Mouse (Mus musculus) embryonic stem cell, embryonic (primary cell): ENCODE measurements around the gene Usp19.

Source experiments
- CTCF ChIA-PET, 4 experiments: fragments of 300-600 bp in 2 of 4; fragments of 350-600 bp in 2 of 4; sonication (Branson Sonifier 250); formaldehyde crosslinking; loops; one replicate each; lab custom pipeline; 2022; ENCODE audit warnings: inconsistent platforms in 2 of 4; lab: Charles Lee
- POLR2A ChIA-PET, 4 experiments: fragments of 300-600 bp in 2 of 4; fragments of 350-600 bp in 2 of 4; sonication (Branson Sonifier 250); formaldehyde crosslinking; loops; one replicate each; lab custom pipeline; 2022; ENCODE audit warnings: antibody characterized with exemption in 4 of 4, inconsistent platforms in 1 of 4; lab: Charles Lee

Usp19 gene

DNA sequence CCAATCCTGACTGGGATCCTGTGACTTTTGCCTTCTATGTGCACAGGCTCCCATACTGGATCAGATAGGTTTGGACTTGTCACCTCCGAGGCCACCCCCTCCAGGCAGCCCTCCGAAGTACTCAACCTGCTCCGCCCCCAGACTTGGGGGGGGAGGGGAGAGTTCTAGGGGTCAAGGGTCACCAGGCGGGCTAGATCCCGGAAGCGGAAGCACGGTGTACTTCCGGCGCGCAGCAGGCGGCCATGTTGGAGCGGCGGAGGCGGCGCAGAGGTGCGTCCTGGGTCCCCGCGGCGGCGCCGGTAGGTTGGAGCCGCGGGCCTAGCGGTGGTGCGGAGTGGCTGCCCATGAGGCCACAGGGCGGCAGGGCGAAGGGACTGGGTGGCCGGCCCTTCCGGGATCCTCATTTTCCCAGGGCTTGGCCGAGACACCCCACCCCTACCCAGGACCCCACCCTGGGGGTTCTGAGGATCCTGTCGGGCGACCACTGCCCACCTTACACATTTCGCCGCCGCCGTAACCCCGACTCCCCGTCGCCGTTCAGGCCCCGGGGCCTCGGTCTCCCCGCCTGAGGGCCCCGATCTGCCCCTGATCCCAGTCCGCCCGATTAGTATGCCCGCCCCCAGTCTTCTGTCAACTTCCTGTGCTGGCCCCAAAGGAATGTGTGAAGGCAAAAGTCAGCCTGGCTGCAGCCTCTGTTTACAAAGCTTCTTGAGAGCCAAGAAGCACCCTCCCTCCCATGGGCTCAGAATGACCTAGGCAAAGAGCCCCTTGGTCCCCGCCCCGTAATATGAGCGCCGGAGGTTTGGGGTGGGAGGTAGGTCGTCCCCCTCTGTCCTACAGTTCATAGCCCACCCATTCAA is 29.9 kb upstream of the Usp19 start, which contains the start of gene Ccdc71:
Ccdc71 (plus strand) TSS at position 209 of the 860 bp plus-strand sequence.
- POLR2A ChIA-PET = interaction anchor here in 3 of 4 experiments (0.7 to 6.2 kb wide), 18 partner anchors 8 to 107 kb away, joined by 3 to 40 read pairs (median 4); partner anchors contain the start of genes 1700102P08Rik (in 3 of the 3), Qars (in 2 of the 3), Qrich1 (in 2 of the 3) and Ccdc36 (in 1 of the 3)
- CTCF ChIA-PET = interaction anchor here in 3 of 4 experiments (1.2 to 2.3 kb wide), 3 partner anchors 8 kb away, joined by 6 to 11 read pairs (median 9); no protein-coding TSS in a partner anchor

DNA sequence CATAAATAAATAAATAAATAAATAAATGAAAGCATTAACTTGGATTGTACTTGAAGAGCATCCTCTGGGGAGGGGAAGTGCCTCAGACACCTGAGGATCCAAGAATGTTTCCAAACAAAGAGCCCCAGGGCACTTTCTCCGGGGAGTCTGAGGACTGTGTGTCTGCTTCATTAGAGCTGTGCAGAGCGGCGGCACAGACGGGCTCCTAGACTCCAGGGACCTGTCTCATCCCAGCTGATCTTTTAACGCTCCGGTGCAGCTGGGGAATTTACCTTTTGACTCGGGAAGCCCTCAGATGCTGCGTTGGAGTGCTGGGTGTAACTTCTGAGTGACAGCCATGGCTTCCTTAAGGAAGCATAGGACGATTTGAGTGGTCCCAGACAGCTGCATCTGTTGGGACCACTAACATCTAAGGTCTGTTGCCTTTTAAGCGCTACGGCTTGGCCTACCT is 29.2 kb upstream of the Usp19 start, which contains the start of gene Klhdc8b:
Klhdc8b (minus strand) TSS at position 401 of the 451 bp plus-strand sequence.
- ChIA-PET CTCF (interaction anchor here in 3 of 4 experiments (0.6 to 2.3 kb wide), 4 partner anchors 8 to 18 kb away, joined by 3 to 11 read pairs (median 8); no protein-coding TSS in a partner anchor), POLR2A (interaction anchor here in 3 of 4 experiments (0.6 to 6.2 kb wide), 18 partner anchors 8 to 293 kb away, joined by 3 to 40 read pairs (median 4); partner anchors contain the start of genes 1700102P08Rik (in 2 of the 3), Gpx1 (in 2 of the 3), Qars (in 2 of the 3) and Qrich1 (in 2 of the 3))

DNA sequence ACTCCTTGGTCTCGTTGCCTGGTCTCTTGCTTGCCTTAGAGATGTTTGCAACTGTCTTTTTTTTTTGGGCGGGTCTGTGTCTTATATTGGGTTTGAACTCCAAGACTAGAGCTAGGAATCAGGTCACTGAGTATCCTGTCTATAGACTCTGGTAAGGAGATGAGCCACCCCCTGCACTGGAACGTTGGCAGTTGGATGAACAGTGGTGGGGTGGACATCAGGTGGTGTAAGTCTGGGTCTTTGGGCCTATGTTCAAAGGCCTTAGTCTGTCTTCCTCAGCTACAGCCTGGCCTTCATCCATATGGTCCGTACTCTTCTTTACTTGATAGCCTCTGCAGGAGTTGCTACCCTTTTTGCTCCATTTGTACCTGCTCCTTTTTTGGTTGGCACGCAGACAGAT is 28.7 kb upstream of the Usp19 start:
- CTCF ChIA-PET = interaction anchor here in 3 of 4 experiments (0.6 to 2.3 kb wide), 6 partner anchors 9 to 196 kb away, joined by 3 to 11 read pairs (median 4); no protein-coding TSS in a partner anchor
- POLR2A ChIA-PET = interaction anchor here (0.6 to 6.2 kb wide), 22 partner anchors 9 to 367 kb away, joined by 3 to 40 read pairs (median 4); partner anchors contain the start of genes Gpx1 (in 3 of the 4), Qrich1 (in 3 of the 4), 1700102P08Rik (in 2 of the 4) and Lamb2 (in 2 of the 4)

DNA sequence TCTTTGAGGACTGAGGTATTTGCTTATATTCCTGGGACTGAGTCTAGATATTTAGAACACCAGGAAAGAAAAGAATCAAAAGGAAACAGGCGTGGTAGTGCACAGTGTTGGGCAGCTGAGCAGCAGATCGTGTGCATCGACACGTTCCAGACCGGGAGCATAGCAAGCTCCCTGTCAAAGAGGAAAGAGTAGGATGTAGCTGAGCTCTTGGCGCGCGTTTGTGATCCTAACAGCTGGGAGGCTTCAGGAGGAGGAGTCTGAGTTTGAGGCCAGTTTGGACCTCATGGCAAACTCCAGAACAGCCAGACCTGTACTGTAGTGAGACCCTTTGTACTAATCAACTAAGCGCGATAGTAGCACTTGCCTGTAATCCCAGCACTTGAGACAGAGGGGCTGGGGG is 28.2 kb upstream of the Usp19 start:
- POLR2A ChIA-PET = interaction anchor here (0.6 to 6.2 kb wide), 23 partner anchors 9 to 368 kb away, joined by 3 to 40 read pairs (median 4); partner anchors contain the start of genes Gpx1 (in 3 of the 4), Qrich1 (in 3 of the 4), 1700102P08Rik (in 2 of the 4) and Lamb2 (in 2 of the 4)
- CTCF ChIA-PET = interaction anchor here (0.6 to 2.3 kb wide), 7 partner anchors 9 to 196 kb away, joined by 3 to 11 read pairs (median 4); no protein-coding TSS in a partner anchor

DNA sequence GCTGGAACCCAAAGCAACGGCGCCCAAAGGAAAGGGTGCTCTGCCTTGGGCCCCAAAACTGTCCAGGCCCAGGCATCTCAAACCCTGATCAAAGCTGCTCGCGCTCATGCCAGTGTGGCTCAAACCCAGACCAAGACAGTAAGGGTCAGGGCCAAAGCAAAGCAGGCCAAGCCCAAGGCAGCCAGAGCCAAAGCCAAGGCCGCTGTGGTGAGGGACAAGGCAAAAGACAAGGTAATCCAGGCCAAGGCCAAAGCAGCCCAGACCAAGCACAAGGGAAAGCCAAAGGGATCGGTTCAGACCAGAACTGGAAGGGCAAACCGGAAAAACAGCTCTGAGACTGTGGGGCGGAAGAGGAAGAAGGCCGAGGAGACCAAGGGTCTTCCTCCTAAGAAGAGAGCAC is 26.7 kb upstream of the Usp19 start:
- CTCF ChIA-PET = interaction anchor here in 3 of 4 experiments (1.2 to 2.2 kb wide), 4 partner anchors 11 to 14 kb away, joined by 3 to 6 read pairs (median 4); no protein-coding TSS in a partner anchor
- POLR2A ChIA-PET = interaction anchor here in 3 of 4 experiments (0.5 to 6.2 kb wide), 15 partner anchors 11 to 1769 kb away, joined by 3 to 40 read pairs (median 5); partner anchors contain the start of genes Lamb2 (in 2 of the 3), Usp19 (in 2 of the 3), 1700102P08Rik (in 1 of the 3) and Amt (in 1 of the 3)

DNA sequence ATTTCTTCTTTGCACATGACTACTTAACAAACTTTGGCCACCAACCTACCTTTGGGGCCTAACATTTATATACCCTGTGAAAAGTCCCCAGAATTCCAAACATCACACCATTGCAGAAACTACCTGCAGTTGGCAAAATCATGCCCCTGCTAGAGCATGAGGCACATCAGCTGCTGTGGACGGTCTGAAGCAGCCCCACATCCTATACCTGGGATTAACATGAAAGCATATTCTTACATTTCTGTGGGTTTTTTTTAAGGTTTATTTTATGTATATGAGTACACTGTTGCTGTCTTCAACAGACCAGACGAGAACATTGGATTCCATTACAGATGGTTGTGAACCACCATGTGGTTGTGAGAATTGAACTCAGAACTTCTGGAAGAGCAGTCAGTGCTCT is 24.2 kb upstream of the Usp19 start:
- POLR2A ChIA-PET = interaction anchor here in 2 of 4 experiments (1.4 to 2.8 kb wide), 2 partner anchors 8 to 14 kb away, joined by 3 to 14 read pairs; no protein-coding TSS in a partner anchor

DNA sequence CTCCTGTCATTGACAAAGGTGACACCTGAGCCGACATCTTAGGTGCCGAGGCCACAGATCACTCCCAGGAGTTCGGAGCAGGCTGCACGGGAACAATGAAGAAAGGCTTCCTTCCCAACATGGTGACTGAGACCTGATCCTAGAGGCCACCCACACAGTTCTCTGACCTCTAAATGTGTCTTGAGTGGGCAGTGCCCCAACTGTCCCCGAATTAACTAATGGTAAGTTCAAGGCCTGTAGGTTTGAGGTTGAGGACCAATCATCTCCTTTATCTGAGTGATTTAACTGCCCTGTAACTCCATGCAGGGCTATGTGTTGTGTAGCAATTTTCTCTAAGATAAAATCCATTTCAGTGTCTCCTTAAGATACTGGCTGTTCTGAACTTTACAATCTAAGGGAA is 21.0 kb upstream of the Usp19 start:
- POLR2A ChIA-PET = interaction anchor here in 3 of 4 experiments (0.9 to 2.1 kb wide), 10 partner anchors 9 to 130 kb away, joined by 3 to 11 read pairs (median 4); partner anchors contain the start of genes 1700102P08Rik (in 1 of the 3), Gpx1 (in 1 of the 3), Lamb2 (in 1 of the 3) and Qrich1 (in 1 of the 3)

More for the DNA sequence above, 24.2 kb upstream of the Usp19 start:
- CTCF ChIA-PET = interaction anchor here in 2 of 4 experiments (0.6 to 0.7 kb wide), 3 partner anchors 13 to 337 kb away, joined by 3 to 7 read pairs (median 5); no protein-coding TSS in a partner anchor

DNA sequence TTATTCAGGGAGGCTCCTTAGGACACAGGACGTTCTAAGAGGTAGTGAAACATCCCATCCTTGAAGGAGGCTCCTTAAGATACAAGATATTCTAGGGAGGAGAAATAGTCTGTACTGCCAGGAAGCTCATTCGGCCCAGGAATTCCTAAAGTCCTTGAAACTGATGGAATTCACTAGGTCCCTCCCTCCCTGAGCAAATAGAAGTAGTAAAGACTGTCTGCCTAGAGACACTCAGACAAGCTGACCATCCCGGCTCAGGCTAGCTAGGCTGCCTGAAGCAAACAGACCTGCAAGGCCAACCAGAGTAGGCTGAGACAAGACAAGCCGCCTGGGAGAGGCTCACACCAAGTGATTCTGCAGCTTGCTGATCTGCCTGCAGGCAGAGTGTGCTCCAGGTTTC is 20.6 kb upstream of the Usp19 start:
- CTCF ChIA-PET = interaction anchor here in 2 of 4 experiments (0.6 to 1.6 kb wide), 6 partner anchors 10 to 83 kb away, joined by 3 to 5 read pairs (median 3); partner anchors contain the start of genes Lamb2 (in 1 of the 2) and Usp19 (in 1 of the 2)
- POLR2A ChIA-PET = interaction anchor here in 3 of 4 experiments (0.6 to 2.1 kb wide), 13 partner anchors 9 to 131 kb away, joined by 3 to 11 read pairs (median 3); partner anchors contain the start of genes 1700102P08Rik (in 1 of the 3), Gpx1 (in 1 of the 3), Lamb2 (in 1 of the 3) and Qars (in 1 of the 3)

More for the DNA sequence above, 21.0 kb upstream of the Usp19 start:
- CTCF ChIA-PET = interaction anchor here in 3 of 4 experiments (0.6 to 1.6 kb wide), 7 partner anchors 10 to 801 kb away, joined by 3 to 5 read pairs (median 3); partner anchors contain the start of genes Lamb2 (in 1 of the 3) and Usp19 (in 1 of the 3)

DNA sequence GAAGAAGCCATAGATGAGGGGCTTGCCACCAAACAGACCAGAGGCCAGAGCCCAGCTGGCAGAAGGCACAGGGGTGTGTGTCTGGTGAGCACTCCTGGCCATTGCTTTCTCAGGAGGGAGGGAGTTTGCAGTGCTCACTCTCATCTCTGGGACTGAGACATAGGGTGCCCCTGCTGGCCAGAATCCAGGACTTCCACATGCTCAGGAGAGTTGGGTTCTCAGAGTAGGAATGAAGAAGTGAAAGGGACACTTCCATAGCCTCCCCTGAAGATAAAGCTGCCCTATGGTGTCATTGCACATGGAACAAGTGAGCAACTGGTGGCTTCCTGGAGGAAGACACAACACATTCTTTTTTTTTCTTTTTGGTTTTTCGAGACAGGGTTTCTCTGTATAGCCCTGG is 15.9 kb upstream of the Usp19 start:
- CTCF ChIA-PET = interaction anchor here in 2 of 4 experiments (0.6 to 1.6 kb wide), 2 partner anchors 22 to 42 kb away, joined by 3 read pairs; partner anchors contain the start of gene Qrich1 (in 1 of the 2)
- POLR2A ChIA-PET = interaction anchor here in 2 of 4 experiments (1.0 to 2.1 kb wide), 4 partner anchors 13 to 43 kb away, joined by 3 to 6 read pairs (median 4); partner anchors contain the start of genes Klhdc8b (in 1 of the 2) and Usp19 (in 1 of the 2)

DNA sequence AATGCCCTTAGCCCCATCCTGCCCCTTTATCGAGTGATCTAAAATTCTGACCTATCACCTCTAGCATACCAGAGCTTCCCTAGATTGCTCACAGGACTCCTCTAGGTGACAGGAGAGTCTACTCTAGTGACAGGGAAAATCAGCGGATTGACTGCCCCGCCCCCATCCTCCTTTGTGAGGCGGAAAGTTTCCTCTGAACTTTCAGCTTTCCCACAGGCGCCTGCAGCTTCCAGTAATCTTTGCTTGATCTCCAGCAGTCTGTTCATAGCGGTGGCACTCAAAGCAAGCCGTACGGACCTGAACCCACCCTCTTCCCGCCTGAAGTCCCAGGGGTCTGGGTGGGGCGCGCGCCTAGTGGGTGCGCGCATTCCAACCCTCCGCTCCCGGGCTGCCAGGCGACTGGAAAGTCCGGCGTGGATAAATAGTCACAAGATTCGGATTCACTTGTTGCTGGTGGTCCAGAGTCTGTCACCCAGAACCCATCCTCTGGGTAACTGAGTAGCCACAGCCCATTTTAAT is 11.7 kb upstream of the Usp19 start:
- CTCF ChIA-PET = interaction anchor here in 3 of 4 experiments (0.6 to 2.1 kb wide), 5 partner anchors 9 to 205 kb away, joined by 3 to 5 read pairs (median 5); no protein-coding TSS in a partner anchor
- POLR2A ChIA-PET = interaction anchor here (0.7 to 6.6 kb wide), 31 partner anchors 9 to 215 kb away, joined by 3 to 70 read pairs (median 5); partner anchors contain the start of genes Usp19 (in 4 of the 4), Qrich1 (in 3 of the 4), Impdh2 (in 2 of the 4) and Ndufaf3 (in 2 of the 4)

DNA sequence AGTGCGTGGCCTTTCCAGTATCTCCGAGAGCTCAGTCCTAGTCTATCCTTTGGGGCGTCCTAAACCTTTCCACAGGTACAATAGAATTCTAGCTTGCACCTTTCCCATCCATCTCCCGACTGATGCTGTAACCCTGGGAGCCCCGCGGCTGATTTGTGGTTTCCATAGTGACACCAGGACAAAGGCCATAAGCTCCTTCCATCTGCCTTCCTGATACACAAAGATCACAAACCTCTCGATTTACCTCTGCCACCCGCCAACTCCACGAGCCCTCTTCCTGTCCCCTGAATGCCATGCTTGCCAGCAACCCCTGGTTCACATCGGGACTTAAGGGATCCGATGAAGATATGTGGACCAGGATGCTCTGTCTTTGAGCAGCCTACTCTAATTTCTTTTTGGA is 11.2 kb upstream of the Usp19 start:
- ChIA-PET POLR2A (interaction anchor here (0.6 to 6.6 kb wide), 31 partner anchors 9 to 216 kb away, joined by 3 to 70 read pairs (median 6); partner anchors contain the start of genes Usp19 (in 4 of the 4), Qrich1 (in 3 of the 4), Impdh2 (in 2 of the 4) and Ndufaf3 (in 2 of the 4)), CTCF (interaction anchor here in 2 of 4 experiments (0.6 to 2.1 kb wide), 4 partner anchors 10 to 27 kb away, joined by 3 to 5 read pairs (median 5); no protein-coding TSS in a partner anchor)

DNA sequence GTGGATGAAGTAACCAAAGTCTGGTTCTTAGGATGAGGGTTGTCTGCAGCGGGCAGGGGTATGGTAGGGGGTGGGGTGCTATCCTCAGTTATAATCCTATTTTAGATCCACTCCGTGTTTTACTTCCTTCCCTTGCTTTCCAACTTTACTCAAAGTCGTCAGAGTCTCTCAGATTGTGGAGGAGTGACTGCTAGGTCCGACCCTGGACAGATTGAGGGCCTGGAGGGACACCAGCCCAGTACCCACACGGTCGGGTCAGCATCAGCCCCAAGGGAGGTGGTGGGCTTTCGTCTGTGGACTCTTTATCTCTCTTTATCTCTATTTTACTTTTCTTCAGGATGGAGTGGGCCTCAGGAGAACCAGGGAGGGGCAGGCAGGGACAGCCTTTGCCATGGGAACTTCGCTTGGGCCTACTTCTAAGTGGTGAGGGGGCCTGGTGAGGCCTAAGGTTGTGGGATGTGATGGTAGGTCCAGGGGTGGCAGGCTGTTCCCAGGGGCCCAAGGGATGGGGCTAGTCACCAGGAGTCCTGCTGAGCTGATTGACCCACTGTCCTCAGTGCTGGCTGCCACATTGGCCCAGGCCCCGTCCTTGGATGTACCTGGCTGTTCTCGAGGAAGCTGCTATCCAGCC is 10.6 kb upstream of the Usp19 start, which contains the start of gene Lamb2:
Lamb2 (plus strand) TSS at position 16 of the 631 bp plus-strand sequence.
- CTCF ChIA-PET = interaction anchor here in 3 of 4 experiments (0.5 to 2.1 kb wide), 5 partner anchors 10 to 193 kb away, joined by 3 to 5 read pairs (median 4); no protein-coding TSS in a partner anchor
- POLR2A ChIA-PET = interaction anchor here (0.6 to 6.6 kb wide), 32 partner anchors 9 to 216 kb away, joined by 3 to 70 read pairs (median 6); partner anchors contain the start of genes Usp19 (in 4 of the 4), Qrich1 (in 3 of the 4), Impdh2 (in 2 of the 4) and Ndufaf3 (in 2 of the 4)

DNA sequence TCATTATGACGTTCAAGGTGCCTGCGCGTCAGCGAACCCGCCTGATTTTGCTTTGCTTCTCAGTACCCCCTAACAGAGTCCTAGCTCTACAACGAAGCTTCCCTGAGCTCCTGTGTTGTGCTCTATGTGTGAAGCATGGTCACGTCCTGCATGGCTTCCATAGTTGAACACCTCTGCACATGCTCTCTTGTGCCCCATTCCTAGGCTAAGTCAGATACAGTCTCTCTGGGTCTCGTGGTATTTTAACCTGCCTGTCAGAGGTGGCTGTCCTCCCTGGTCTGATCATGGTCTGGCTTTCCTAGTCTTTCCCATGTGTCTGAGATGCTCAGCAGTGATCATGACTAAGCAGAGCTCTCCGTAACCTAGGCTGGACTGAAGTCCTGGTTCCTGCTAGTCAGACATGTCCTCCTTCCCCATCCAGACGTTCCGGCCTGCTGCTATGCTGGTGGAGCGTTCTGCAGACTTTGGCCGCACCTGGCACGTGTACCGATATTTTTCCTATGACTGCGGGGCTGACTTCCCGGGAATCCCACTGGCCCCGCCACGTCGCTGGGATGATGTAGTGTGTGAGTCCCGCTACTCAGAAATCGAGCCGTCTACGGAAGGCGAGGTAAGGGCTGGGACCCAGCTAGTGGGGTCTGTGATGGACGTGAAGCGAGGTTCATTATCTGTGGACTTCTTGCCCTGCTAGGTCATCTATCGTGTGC is 9.4 kb upstream of the Usp19 start:
- ChIA-PET CTCF (interaction anchor here in 2 of 4 experiments (0.7 to 1.2 kb wide), 2 partner anchors 28 kb away, joined by 3 read pairs; no protein-coding TSS in a partner anchor), POLR2A (interaction anchor here in 3 of 4 experiments (0.6 to 6.6 kb wide), 19 partner anchors 8 to 212 kb away, joined by 3 to 70 read pairs (median 7); partner anchors contain the start of genes Qrich1 (in 3 of the 3), Usp19 (in 3 of the 3), Qars (in 2 of the 3) and Ccdc71 (in 1 of the 3))

DNA sequence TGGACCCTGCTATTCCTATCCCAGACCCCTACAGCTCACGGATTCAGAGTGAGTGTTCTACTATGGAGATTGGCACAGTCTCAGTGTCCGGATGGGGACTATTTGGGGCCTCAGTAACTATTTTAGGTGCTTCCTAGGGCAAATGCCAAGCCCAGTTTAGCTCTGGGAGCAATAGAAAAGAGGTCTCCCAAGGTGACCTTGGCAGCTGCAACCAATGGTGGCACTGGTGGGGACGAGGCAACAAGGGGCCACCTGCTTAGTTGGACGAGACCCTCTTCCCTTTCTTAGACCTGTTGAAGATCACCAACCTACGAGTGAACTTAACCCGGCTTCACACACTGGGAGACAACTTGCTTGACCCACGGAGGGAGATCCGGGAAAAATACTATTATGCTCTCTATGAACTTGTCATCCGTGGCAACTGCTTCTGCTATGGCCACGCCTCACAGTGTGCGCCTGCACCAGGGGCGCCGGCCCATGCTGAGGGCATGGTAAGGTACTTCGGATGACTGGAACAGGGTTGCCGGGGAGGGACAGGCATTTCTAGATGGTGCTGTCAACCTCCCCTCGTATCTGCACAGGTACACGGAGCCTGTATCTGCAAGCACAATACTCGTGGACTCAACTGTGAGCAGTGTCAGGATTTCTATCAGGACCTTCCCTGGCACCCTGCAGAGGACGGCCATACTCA is 8.7 kb upstream of the Usp19 start:
- POLR2A ChIA-PET = interaction anchor here in 3 of 4 experiments (0.6 to 6.6 kb wide), 13 partner anchors 8 to 176 kb away, joined by 3 to 70 read pairs (median 10); partner anchors contain the start of genes Usp19 (in 3 of the 3), Qars (in 2 of the 3), Qrich1 (in 2 of the 3) and Ccdc71 (in 1 of the 3)
- CTCF ChIA-PET = no interaction called here
